Mouse (Mus musculus) cerebral cortex, adult 2 months (tissue): ENCODE data around the gene Jun.

Experiments used
- WGBS: fragments of 180-500 bp; shearing (Covaris S2); methylation state at CpG from one replicate; pipeline ENCODE4 v1.1.7; 2018; 5-methylcytosine and 5-hydroxymethylcytosine counted together

The Jun gene

GRCm38 (mm10) chr4:95023350-95023953 lies 28.6 kb downstream of the Jun start:
- WGBS, result 51% methylated on average over 12 of the region's 12 CpGs

GRCm38 (mm10) chr4:95021649-95022637 lies 30.1 kb downstream of the Jun start:
- WGBS, result 84% methylated on average over 12 of the region's 12 CpGs

- 90% methylated on average over 2 of the region's 2 CpGs for WGBS
These were observed 31.8 kb downstream of the Jun start for GRCm38 (mm10) chr4:95020201-95020600.

GRCm38 (mm10) chr4:95018221-95018620 lies 33.8 kb downstream of the Jun start:
- 53% methylated on average over 7 of the region's 7 CpGs for WGBS

- 65% methylated on average over 1 of the region's 1 CpGs for WGBS
These were observed 39.3 kb downstream of the Jun start for GRCm38 (mm10) chr4:95012706-95013105.

- 43% methylated on average over 13 of the region's 13 CpGs for WGBS
These were observed 43.6 kb downstream of the Jun start for GRCm38 (mm10) chr4:95008175-95009057.

GRCm38 (mm10) chr4:95007759-95008158 lies 44.3 kb downstream of the Jun start:
- WGBS, result 39% methylated on average over 8 of the region's 8 CpGs

GRCm38 (mm10) chr4:95005251-95005830 lies 46.7 kb downstream of the Jun start:
- WGBS, result 88% methylated on average over 6 of the region's 6 CpGs

GRCm38 (mm10) chr4:95001043-95001775 lies 50.8 kb downstream of the Jun start:
- WGBS, result 44% methylated on average over 6 of the region's 6 CpGs

GRCm38 (mm10) chr4:95000147-95000546 lies 51.9 kb downstream of the Jun start:
- WGBS, result 92% methylated on average over 1 of the region's 1 CpGs

GRCm38 (mm10) chr4:94999249-94999648 lies 52.8 kb downstream of the Jun start:
- 36% methylated on average over 3 of the region's 3 CpGs for WGBS
